ENCODE assay signal across 9 mouse cellular contexts in genomic region chr8:48456328-48457124, GRCm38 (mm10).
DNase-seq lines count a peak whose midpoint lies in the region; ATAC-seq and TF ChIP-seq lines count a peak whose summit lies in the region.
"Had no signal": no experiment of that assay in that cellular context is flagged by ENCODE, and none has a peak within 500 bp of the region (broad histone marks: within the 10 kb centered on the region; RNA-seq: fewer than 3 reads in every experiment).

No protein-coding gene starts in this region.

- 22% methylated on average over 22 of the region's 22 CpGs for WGBS in forebrain, postnatal 0 days
- WGBS in midbrain, embryonic 12.5 days, result 16% methylated on average over 22 of the region's 22 CpGs

- H3K27ac ChIP-seq in forebrain, postnatal 0 days (ENCODE audit: low read depth, low read length), result no peak overlapping the region; the same call in 1 of the 2 replicates
- peak overlapping the region; percentile 63; the same call in 1 of the 2 replicates for H3K27ac ChIP-seq in midbrain, embryonic 12.5 days (replicated peaks)
- H3K27ac ChIP-seq: heart, embryonic 15.5 days had no signal

- H3K9me3 ChIP-seq in forebrain, postnatal 0 days (ENCODE audit: low read length), result no peaks in the 10 kb centered on the region
- no peaks in the 10 kb centered on the region for H3K9me3 ChIP-seq in midbrain, embryonic 12.5 days
- H3K9me3 ChIP-seq: heart, embryonic 15.5 days had no signal

- H3K27me3 ChIP-seq in forebrain, postnatal 0 days (ENCODE audit: insufficient read depth, low read length), result no peaks in the 10 kb centered on the region
- peaks cover 11% of the 10 kb centered on the region; the same call in 1 of the 2 replicates for H3K27me3 ChIP-seq in midbrain, embryonic 12.5 days
- H3K27me3 ChIP-seq: heart, embryonic 15.5 days had no signal

- TF ChIP-seq CTCF in forebrain, postnatal 0 days (IDR thresholded peaks at IDR 0.05; ENCODE audit: low read depth), result no peak

- 0 out of 2 replicates have a peak overlapping the region, but pooled peaks have one; percentile 1 for H3K4me2 ChIP-seq in forebrain, postnatal 0 days (ENCODE audit: low read depth)
- peak overlapping the region; percentile 35 for H3K4me2 ChIP-seq in midbrain, embryonic 12.5 days (replicated peaks)
- H3K4me2 ChIP-seq: heart, embryonic 15.5 days; lung, embryonic 14.5 days had no signal

- ATAC-seq in forebrain, postnatal 0 days, result peak; percentile 8; the same call in 1 of the 2 replicates
- peak; percentile 45 for ATAC-seq in midbrain, embryonic 12.5 days (ENCODE audit: low FRiP score, low read depth)
- no peak for ATAC-seq in granulocyte monocyte progenitor cell, adult 5-6 weeks (replicated peaks; ENCODE audit: poor library complexity, severe bottlenecking)

- DNase-seq in MN1 (ENCODE audit: low spot score), result peak; percentile 76
- peak; percentile 31 for DNase-seq in brain, adult 2 months (ENCODE audit: low read depth, low spot score)
- peak; percentile 62 for DNase-seq in forebrain, postnatal 0 days
- DNase-seq in layer of hippocampus, postnatal 10 days (ENCODE audit: low spot score in 2 of 2), result no peak
- DNase-seq in left cerebral cortex, adult 9 months (ENCODE audit: low spot score in 2 of 2), result no peak
- DNase-seq: lung, embryonic 14.5 days had no signal

- no peaks in the 10 kb centered on the region for H3K36me3 ChIP-seq in forebrain, postnatal 0 days (ENCODE audit: insufficient read depth)
- H3K36me3 ChIP-seq in midbrain, embryonic 12.5 days, result no peaks in the 10 kb centered on the region
- H3K36me3 ChIP-seq: heart, embryonic 15.5 days had no signal

- no peak overlapping the region for H3K4me3 ChIP-seq in forebrain, postnatal 0 days (ENCODE audit: low read depth, low read length)
- no peak overlapping the region for H3K4me3 ChIP-seq in midbrain, embryonic 12.5 days
- H3K4me3 ChIP-seq: heart, embryonic 15.5 days had no signal

- H3K4me1 ChIP-seq in forebrain, postnatal 0 days (ENCODE audit: insufficient read depth), result 0 out of 2 replicates have a peak, but pooled peaks cover 11% of the 10 kb centered on the region
- peaks cover 37% of the 10 kb centered on the region for H3K4me1 ChIP-seq in midbrain, embryonic 12.5 days

- H3K9ac ChIP-seq in forebrain, postnatal 0 days, result no peak overlapping the region; the same call in 1 of the 2 replicates
- peak overlapping the region; percentile 26; the same call in 1 of the 2 replicates for H3K9ac ChIP-seq in midbrain, embryonic 12.5 days (replicated peaks)
- H3K9ac ChIP-seq: heart, embryonic 15.5 days; lung, embryonic 14.5 days had no signal

Comparison
In these comparisons a context has a peak if more than half of its experiments do, and no peak if none do; other contexts are left out.
1. DNase-seq: peak in MN1 (single experiment), brain, adult 2 months (single experiment) and forebrain, postnatal 0 days (single experiment); none in layer of hippocampus, postnatal 10 days (0 of 2) and left cerebral cortex, adult 9 months (0 of 2).